20 mouse cellular contexts compared by ENCODE assay signal in the genomic region with DNA sequence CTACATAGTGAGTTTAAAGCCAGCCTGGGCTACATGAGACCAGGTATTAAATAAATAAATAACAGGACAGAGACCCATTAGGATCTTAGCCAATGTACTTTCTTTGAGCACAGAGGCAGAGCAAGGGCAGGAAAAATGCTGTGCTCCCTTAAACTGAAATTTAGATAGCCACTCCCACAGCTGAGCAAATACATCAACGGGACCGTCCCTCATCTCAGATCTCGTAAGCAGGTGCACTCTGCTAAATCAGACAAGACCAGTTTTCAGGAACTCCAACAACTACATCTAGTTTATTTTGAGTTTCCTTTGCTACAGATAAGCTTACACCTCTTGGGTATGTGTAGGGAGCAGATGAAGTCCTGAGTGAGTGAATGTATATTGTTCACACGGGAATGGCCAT. TPM values are rescaled to one million over a fixed set of nuclear protein-coding genes. Genes with fewer than 3 reads are reported as not detected.
DNase-seq lines count a peak whose midpoint lies in the region; ATAC-seq lines count a peak whose summit lies in the region.
"Had no signal": no experiment of that assay in that cellular context is flagged by ENCODE, and none has a peak within 500 bp of the region (broad histone marks: within the 10 kb centered on the region; RNA-seq: fewer than 3 reads in every experiment).

No protein-coding gene starts in this region.

- ATAC-seq in CD4-positive, CD25-positive, alpha-beta regulatory T cell, adult 4 months = peak; percentile 91
- ATAC-seq: forebrain, embryonic 14.5 days; hindbrain, embryonic 16.5 days; intestine, embryonic 15.5 days had no signal

- peak; percentile 17 to 21 for DNase-seq in B cell, adult 2 months
- peak; percentile 20 for DNase-seq in induced T-regulatory cell, adult 2 months (ENCODE audit: low read depth)
- no peak for DNase-seq in kidney, postnatal 4 days
- no peak for DNase-seq in embryo, embryonic 10.5 days (ENCODE audit: low spot score)
- DNase-seq in adrenal gland, postnatal 25 days = no peak
- DNase-seq: adrenal gland, adult 2 months; adrenal gland, postnatal 36 days; cerebellum, adult 2 months; cerebellum, postnatal 10 days; embryo, embryonic 11 days; gastrocnemius, adult 2 months; gastrocnemius, postnatal 36 days; heart, adult 11 months; heart, postnatal 4 days had no signal

RNA-seq across cellular contexts. Expression of gene Rock2, which starts 36.6 kb away (rescaled TPM):
- 10 to 100 TPM; 14.1 to 18.1 TPM for polyA plus RNA-seq in CD4-positive, CD25-positive, alpha-beta regulatory T cell, adult 4 months (2017; shearing (Covaris generic))
- total RNA-seq in adrenal gland, postnatal 25 days (2021) = 82.9 and 88.5 TPM in 2 replicates

RNA-seq across cellular contexts. Expression of gene E2f6, which starts 47.3 kb away (rescaled TPM):
- polyA plus RNA-seq in CD4-positive, CD25-positive, alpha-beta regulatory T cell, adult 4 months (2017; shearing (Covaris generic)) = 1 to 10 TPM; 2.6 to 3.7 TPM
- 39.1 and 46.5 TPM in 2 replicates for total RNA-seq in adrenal gland, postnatal 25 days (2021)

RNA-seq across cellular contexts. Expression of gene Greb1, which starts 57.4 kb away (rescaled TPM):
- polyA plus RNA-seq in CD4-positive, CD25-positive, alpha-beta regulatory T cell, adult 4 months (2017; shearing (Covaris generic)) = under 1 TPM; 0.05 to 0.13 TPM
- 33.2 and 43.0 TPM in 2 replicates for total RNA-seq in adrenal gland, postnatal 25 days (2021)
- polyA plus RNA-seq: erythroblast, embryonic 14.5 days; G1E had no signal

Comparison
In these comparisons a context has a peak if more than half of its experiments do, and no peak if none do; other contexts are left out.
1. DNase-seq: peak in B cell, adult 2 months (2 of 2) and induced T-regulatory cell, adult 2 months (single experiment); none in kidney, postnatal 4 days (0 of 2), embryo, embryonic 10.5 days (single experiment) and adrenal gland, postnatal 25 days (single experiment).